Mouse (Mus musculus): Measurements from ENCODE around the gene Pygm. TPM values are rescaled to one million over a fixed set of nuclear protein-coding genes. Genes with fewer than 3 reads are reported as not detected.

Pygm gene
- polyA plus RNA-seq, 1 experiment from 2014 or later, result 7.3 TPM

DNA sequence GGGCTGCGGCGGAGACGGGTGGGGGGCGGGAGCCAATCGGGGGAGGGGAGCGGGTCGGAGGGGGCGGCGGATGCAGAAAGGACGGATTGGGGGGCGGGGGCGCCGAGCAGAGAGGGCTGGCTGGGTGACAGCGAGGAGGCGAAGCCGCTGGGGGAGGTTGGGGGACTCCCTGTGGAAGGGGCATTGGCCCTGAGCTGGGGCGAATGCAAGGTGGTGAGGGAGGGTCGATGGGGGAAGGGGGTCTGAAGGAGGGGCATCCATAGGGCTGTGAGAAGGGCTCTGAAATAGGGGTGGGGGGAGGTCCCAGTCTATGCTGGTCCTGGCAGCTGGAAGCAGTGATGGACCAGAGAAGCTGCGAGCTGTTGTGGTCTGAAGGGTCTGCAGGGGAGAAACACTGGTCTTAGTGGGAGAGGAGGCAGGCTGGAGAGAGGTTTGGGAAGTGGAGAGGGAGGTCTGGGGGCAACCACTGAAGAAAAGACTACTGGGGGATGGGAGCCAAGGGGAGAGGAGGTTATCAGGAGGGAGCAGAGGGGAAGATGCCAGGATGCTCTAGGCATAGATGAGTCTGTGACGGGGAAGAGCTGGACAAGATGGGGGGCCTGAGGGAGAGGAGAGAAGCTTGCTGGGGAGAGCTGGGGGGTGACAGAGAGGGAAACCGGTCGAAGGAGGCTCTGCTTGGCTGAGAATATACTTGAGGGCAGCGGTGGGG, 34.9 kb downstream of the Pygm start:
- Histone ChIP-seq H3K36me3 (ENCODE audit: control insufficient read depth, insufficient read depth, low read length) (no peaks in the 10 kb centered on the region), H3K4me3 (ENCODE audit: low read depth, low read length) (peak overlapping the region; percentile 73), H3K9ac (ENCODE audit: low read depth, low read length) (peak overlapping the region; percentile 86), H3K27me3 (ENCODE audit: control insufficient read depth, insufficient read depth, low read depth, low read length) (no peaks in the 10 kb centered on the region), H3K9me3 (replicated peaks; ENCODE audit: control insufficient read depth, low read length, poor library complexity, severe bottlenecking) (no peaks in the 10 kb centered on the region), H3K4me2 (ENCODE audit: low read length) (peak overlapping the region; percentile 72), H3K27ac (ENCODE audit: low read length) (peak overlapping the region; percentile 96), H3K4me1 (ENCODE audit: control insufficient read depth, insufficient read depth, low read length) (peaks cover 66% of the 10 kb centered on the region)
- WGBS, result 3% methylated on average over 17 of the region's 23 CpGs
- ATAC-seq, result peak; percentile 8

- Histone ChIP-seq H3K27me3 (ENCODE audit: control insufficient read depth, insufficient read depth, low read depth, low read length) (no peaks in the 10 kb centered on the region), H3K4me3 (ENCODE audit: low read depth, low read length) (peak overlapping the region; percentile 73), H3K36me3 (ENCODE audit: control insufficient read depth, insufficient read depth, low read length) (no peaks in the 10 kb centered on the region), H3K9me3 (replicated peaks; ENCODE audit: control insufficient read depth, low read length, poor library complexity, severe bottlenecking) (no peaks in the 10 kb centered on the region), H3K4me1 (ENCODE audit: control insufficient read depth, insufficient read depth, low read length) (peaks cover 73% of the 10 kb centered on the region), H3K27ac (ENCODE audit: low read length) (peak overlapping the region; percentile 96), H3K4me2 (ENCODE audit: low read length) (peak overlapping the region; percentile 72), H3K9ac (ENCODE audit: low read depth, low read length) (peak overlapping the region; percentile 86)
- WGBS, result 37% methylated on average over 9 of the region's 9 CpGs
- ATAC-seq, result no peak
Observed at GRCm38 (mm10) chr19:6419805-6420310, 35.7 kb downstream of the Pygm start.

DNA sequence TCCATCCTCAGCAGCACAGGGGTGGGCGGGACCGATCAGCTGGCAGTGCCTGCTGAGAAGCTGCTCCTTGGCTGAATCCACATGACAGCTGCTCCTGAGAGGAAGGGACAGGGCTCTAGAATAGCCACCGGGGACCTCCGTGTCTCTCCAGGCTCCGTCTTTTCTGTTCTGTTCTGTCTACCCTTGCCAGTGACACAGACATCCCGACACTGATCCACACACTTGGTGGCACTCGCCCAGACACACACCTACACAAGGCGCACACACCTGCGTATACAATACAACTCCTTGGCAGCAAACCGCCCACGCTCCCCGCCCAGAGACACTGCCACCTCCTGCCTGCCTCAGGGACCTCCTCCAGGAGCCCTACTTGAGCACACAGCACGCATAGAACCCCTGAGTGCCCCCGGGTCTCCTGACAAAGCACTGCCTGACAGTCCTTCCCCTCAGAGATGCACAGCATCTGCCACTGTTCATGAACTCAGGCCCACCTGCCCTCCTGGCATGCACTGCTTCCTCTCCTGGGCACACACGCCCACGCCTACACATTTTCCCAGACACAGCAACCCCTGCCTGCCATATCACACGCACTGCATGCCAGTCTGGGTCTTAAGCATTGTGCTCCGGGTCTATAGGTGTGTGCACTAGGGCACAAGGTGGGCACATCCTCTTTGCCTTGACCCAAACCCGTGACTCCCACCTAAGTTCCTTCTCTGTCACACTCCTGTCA, 36.4 kb downstream of the Pygm start:
- no peaks in the 10 kb centered on the region for H3K27me3 ChIP-seq (ENCODE audit: control insufficient read depth, insufficient read depth, low read depth, low read length)
- H3K4me1 ChIP-seq (ENCODE audit: control insufficient read depth, insufficient read depth, low read length), result peaks cover 75% of the 10 kb centered on the region
- 51% methylated on average over 19 of the region's 19 CpGs for WGBS
- H3K4me3 ChIP-seq (ENCODE audit: low read depth, low read length), result peak overlapping the region; percentile 73
- H3K27ac ChIP-seq (ENCODE audit: low read length), result peak overlapping the region; percentile 96; the same call in 1 of the 2 replicates
- ATAC-seq, result no peak
- no peaks in the 10 kb centered on the region for H3K9me3 ChIP-seq (replicated peaks; ENCODE audit: control insufficient read depth, low read length, poor library complexity, severe bottlenecking)
- H3K36me3 ChIP-seq (ENCODE audit: control insufficient read depth, insufficient read depth, low read length), result no peaks in the 10 kb centered on the region
- peak overlapping the region; percentile 86 for H3K9ac ChIP-seq (ENCODE audit: low read depth, low read length)
- H3K4me2 ChIP-seq (ENCODE audit: low read length), result peak overlapping the region; percentile 72

DNA sequence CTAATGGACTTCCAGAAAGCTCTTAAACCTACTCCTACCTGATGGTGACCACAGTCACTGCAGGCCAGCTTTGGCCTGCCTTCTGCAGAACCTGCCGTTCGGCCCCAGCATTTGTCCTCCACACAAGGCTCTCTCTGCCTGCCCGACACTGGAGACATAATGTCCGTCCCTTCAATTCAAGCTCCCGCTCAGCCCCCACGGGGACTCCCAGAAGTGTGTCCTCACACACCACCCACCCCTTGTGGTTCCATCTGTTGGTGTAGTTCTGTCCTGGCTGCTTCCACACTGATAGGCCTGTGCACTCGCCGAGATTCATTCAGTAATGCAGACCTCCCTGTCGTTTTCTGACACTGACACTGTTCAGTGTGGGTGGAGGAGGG, 37.0 kb downstream of the Pygm start:
- Histone ChIP-seq H3K27ac (ENCODE audit: low read length) (no peak overlapping the region), H3K4me3 (ENCODE audit: low read depth, low read length) (peak overlapping the region; percentile 73; the same call in 1 of the 2 replicates), H3K36me3 (ENCODE audit: control insufficient read depth, insufficient read depth, low read length) (no peaks in the 10 kb centered on the region), H3K27me3 (ENCODE audit: control insufficient read depth, insufficient read depth, low read depth, low read length) (no peaks in the 10 kb centered on the region), H3K4me1 (ENCODE audit: control insufficient read depth, insufficient read depth, low read length) (peaks cover 75% of the 10 kb centered on the region), H3K9ac (ENCODE audit: low read depth, low read length) (peak overlapping the region; percentile 53), H3K9me3 (replicated peaks; ENCODE audit: control insufficient read depth, low read length, poor library complexity, severe bottlenecking) (no peaks in the 10 kb centered on the region), H3K4me2 (ENCODE audit: low read length) (peak overlapping the region; percentile 72)
- WGBS, result 66% methylated on average over 9 of the region's 9 CpGs
- ATAC-seq, result no peak

GRCm38 (mm10) chr19:6422014-6422413, 37.8 kb downstream of the Pygm start:
- ATAC-seq, result no peak
- no peaks in the 10 kb centered on the region for H3K36me3 ChIP-seq (ENCODE audit: control insufficient read depth, insufficient read depth, low read length)
- H3K4me2 ChIP-seq (ENCODE audit: low read length), result no peak overlapping the region
- no peak overlapping the region for H3K9ac ChIP-seq (ENCODE audit: low read depth, low read length)
- H3K27me3 ChIP-seq (ENCODE audit: control insufficient read depth, insufficient read depth, low read depth, low read length), result no peaks in the 10 kb centered on the region
- no peak overlapping the region for H3K27ac ChIP-seq (ENCODE audit: low read length)
- WGBS, result 68% methylated on average over 7 of the region's 7 CpGs
- H3K4me1 ChIP-seq (ENCODE audit: control insufficient read depth, insufficient read depth, low read length), result peaks cover 74% of the 10 kb centered on the region
- no peak overlapping the region for H3K4me3 ChIP-seq (ENCODE audit: low read depth, low read length)
- H3K9me3 ChIP-seq (replicated peaks; ENCODE audit: control insufficient read depth, low read length, poor library complexity, severe bottlenecking), result no peaks in the 10 kb centered on the region

- 86% methylated on average over 16 of the region's 16 CpGs for WGBS
- Histone ChIP-seq H3K4me3 (ENCODE audit: low read depth, low read length) (no peak overlapping the region), H3K27me3 (ENCODE audit: control insufficient read depth, insufficient read depth, low read depth, low read length) (no peaks in the 10 kb centered on the region), H3K27ac (ENCODE audit: low read length) (no peak overlapping the region), H3K36me3 (ENCODE audit: control insufficient read depth, insufficient read depth, low read length) (no peaks in the 10 kb centered on the region), H3K4me2 (ENCODE audit: low read length) (no peak overlapping the region), H3K9me3 (replicated peaks; ENCODE audit: control insufficient read depth, low read length, poor library complexity, severe bottlenecking) (no peaks in the 10 kb centered on the region), H3K9ac (ENCODE audit: low read depth, low read length) (no peak overlapping the region), H3K4me1 (ENCODE audit: control insufficient read depth, insufficient read depth, low read length) (peaks cover 75% of the 10 kb centered on the region)
- ATAC-seq, result no peak
Observed at GRCm38 (mm10) chr19:6423241-6423640, 39.0 kb downstream of the Pygm start.

GRCm38 (mm10) chr19:6424137-6424881, 40.1 kb downstream of the Pygm start:
- WGBS, result 57% methylated on average over 8 of the region's 8 CpGs
- ATAC-seq, result no peak
- Histone ChIP-seq H3K4me1 (ENCODE audit: control insufficient read depth, insufficient read depth, low read length) (peaks cover 86% of the 10 kb centered on the region), H3K27ac (ENCODE audit: low read length) (no peak overlapping the region), H3K36me3 (ENCODE audit: control insufficient read depth, insufficient read depth, low read length) (no peaks in the 10 kb centered on the region; the same call in 1 of the 2 replicates), H3K4me3 (ENCODE audit: low read depth, low read length) (no peak overlapping the region), H3K4me2 (ENCODE audit: low read length) (no peak overlapping the region), H3K9ac (ENCODE audit: low read depth, low read length) (no peak overlapping the region), H3K27me3 (ENCODE audit: control insufficient read depth, insufficient read depth, low read depth, low read length) (no peaks in the 10 kb centered on the region), H3K9me3 (replicated peaks; ENCODE audit: control insufficient read depth, low read length, poor library complexity, severe bottlenecking) (no peaks in the 10 kb centered on the region)

DNA sequence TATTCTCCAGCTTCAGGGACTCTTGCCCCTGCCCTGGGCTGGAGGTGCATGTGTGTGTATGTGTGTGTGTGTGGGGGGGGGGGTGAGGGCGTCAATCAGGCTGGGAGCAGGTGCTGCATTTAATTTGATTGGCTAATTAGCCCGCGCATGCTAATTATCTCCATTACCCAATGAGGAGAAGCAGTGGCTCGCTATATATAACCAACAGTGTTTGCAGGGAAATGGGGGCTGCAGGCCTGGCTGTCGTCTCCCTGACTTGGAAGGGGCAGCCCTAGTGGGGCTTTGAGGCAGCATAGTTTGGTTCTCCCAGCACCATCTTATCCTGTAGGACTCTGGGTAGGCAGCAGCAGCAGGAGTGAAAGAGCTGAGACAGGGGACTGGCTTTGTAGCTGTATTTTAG, 41.4 kb downstream of the Pygm start:
- 35% methylated on average over 5 of the region's 5 CpGs for WGBS
- Histone ChIP-seq H3K4me1 (ENCODE audit: control insufficient read depth, insufficient read depth, low read length) (peaks cover 87% of the 10 kb centered on the region), H3K36me3 (ENCODE audit: control insufficient read depth, insufficient read depth, low read length) (no peaks in the 10 kb centered on the region; the same call in 1 of the 2 replicates), H3K9ac (ENCODE audit: low read depth, low read length) (0 out of 2 replicates have a peak overlapping the region, but pooled peaks have one; percentile 3), H3K27ac (ENCODE audit: low read length) (no peak overlapping the region), H3K9me3 (replicated peaks; ENCODE audit: control insufficient read depth, low read length, poor library complexity, severe bottlenecking) (no peaks in the 10 kb centered on the region), H3K4me3 (ENCODE audit: low read depth, low read length) (no peak overlapping the region), H3K4me2 (ENCODE audit: low read length) (no peak overlapping the region), H3K27me3 (ENCODE audit: control insufficient read depth, insufficient read depth, low read depth, low read length) (no peaks in the 10 kb centered on the region)
- ATAC-seq, result no peak

All from midbrain, embryonic 16.5 days (tissue).